Mouse (Mus musculus) embryonic facial prominence, embryonic 11.5 days (tissue): ENCODE measurements at regions not wholly inside any gene's neighbourhood (a gene's known extent, or its start where the extent isn't known, plus 50 kb on each side); places are given as distances from the start of the nearest gene placed in this dataset.

ENCODE experiments used
- ATAC-seq: fragments of 200-750 bp; cut with Nextera tagmentation; replicated peaks from 2 replicates; pipeline ENCODE4 v1.8.0; 2017; ENCODE audit warnings: low read depth; ENCODE audit not compliant: insufficient number of reproducible peaks, low FRiP score, low TSS enrichment
- DNase-seq: peaks from one replicate; pipeline ENCODE4 v3.0.0-alpha.2; 2015; ENCODE audit warnings: low spot score
- H3K27ac ChIP-seq: fragments of 300-500 bp; sonication (generic); replicated peaks from 2 replicates; pipeline ENCODE4 v1.5.1; 2014; ENCODE audit warnings: mild to moderate bottlenecking, low read depth, low read length, control low read depth
- H3K27me3 ChIP-seq: fragments of 300-500 bp; sonication (generic); 2 replicates; pipeline ENCODE4 v1.6.1; 2014; ENCODE audit warnings: mild to moderate bottlenecking, low read length, moderate library complexity, mixed read lengths; ENCODE audit not compliant: control insufficient read depth, insufficient read depth
- H3K36me3 ChIP-seq: fragments of 300-500 bp; sonication (generic); replicated peaks from 2 replicates; pipeline ENCODE4 v1.6.1; 2014; ENCODE audit warnings: low read depth, mild to moderate bottlenecking, low read length, moderate library complexity, mixed read lengths; ENCODE audit not compliant: control insufficient read depth, insufficient read depth
- H3K4me1 ChIP-seq: fragments of 300-500 bp; sonication (generic); 2 replicates; pipeline ENCODE4 v1.6.1; 2014; ENCODE audit warnings: low read length, mixed read lengths; ENCODE audit not compliant: control insufficient read depth, insufficient read depth
- H3K4me2 ChIP-seq: fragments of 300-500 bp; sonication (generic); 2 replicates; pipeline ENCODE4 v1.6.1; 2014; ENCODE audit warnings: low read depth, mild to moderate bottlenecking, control low read depth, low read length, moderate library complexity
- H3K4me3 ChIP-seq: fragments of 300-500 bp; sonication (generic); 2 replicates; pipeline ENCODE4 v1.5.1; 2014; ENCODE audit warnings: low read depth, low read length, control low read depth
- H3K9ac ChIP-seq: fragments of 300-500 bp; sonication (generic); replicated peaks from 2 replicates; pipeline ENCODE4 v1.6.1; 2014; ENCODE audit warnings: mild to moderate bottlenecking, control low read depth, low read length
- H3K9me3 ChIP-seq: fragments of 300-500 bp; sonication (generic); replicated peaks from 2 replicates; pipeline ENCODE4 v1.6.1; 2016; ENCODE audit warnings: mild to moderate bottlenecking, low read length, inconsistent platforms, mixed read lengths; ENCODE audit not compliant: control insufficient read depth
- WGBS: fragments of 180-500 bp; shearing (Covaris S2); extraction: QIAGEN DNeasy Blood & Tissue Kit; methylation state at CpG from one replicate; pipeline ENCODE4 v1.1.7; 2014; 5-methylcytosine and 5-hydroxymethylcytosine counted together

DNA sequence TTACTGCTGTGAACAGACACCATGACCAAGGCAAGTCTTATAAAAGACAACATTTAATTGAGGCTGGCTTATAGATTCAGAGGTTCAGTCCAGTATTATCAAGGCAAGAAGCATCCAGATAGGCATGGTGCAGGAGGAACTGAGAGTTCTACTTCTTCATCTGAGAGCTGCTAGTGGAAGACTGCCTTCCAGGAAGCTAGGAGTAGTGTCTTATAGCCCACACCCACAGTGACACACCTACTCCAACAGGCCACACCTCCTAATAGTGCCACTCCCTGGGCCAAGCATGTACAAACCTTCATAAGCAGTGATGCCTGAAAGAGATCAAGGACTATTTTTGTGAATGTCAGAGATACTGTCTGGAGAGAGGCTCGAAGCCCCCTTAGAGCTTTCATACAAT, 257.5 kb upstream of the P2ry1 start:
- no peak overlapping the region for H3K27ac ChIP-seq
- no peak overlapping the region for H3K4me3 ChIP-seq
- no peaks in the 10 kb centered on the region for H3K27me3 ChIP-seq
- no peak overlapping the region for H3K4me2 ChIP-seq
- DNase-seq = no peak
- H3K36me3 ChIP-seq = no peaks in the 10 kb centered on the region
- H3K4me1 ChIP-seq = no peaks in the 10 kb centered on the region
- 84% methylated on average over 1 of the region's 1 CpGs for WGBS
- no peak for ATAC-seq
- no peak overlapping the region for H3K9ac ChIP-seq
- no peaks in the 10 kb centered on the region for H3K9me3 ChIP-seq

DNA sequence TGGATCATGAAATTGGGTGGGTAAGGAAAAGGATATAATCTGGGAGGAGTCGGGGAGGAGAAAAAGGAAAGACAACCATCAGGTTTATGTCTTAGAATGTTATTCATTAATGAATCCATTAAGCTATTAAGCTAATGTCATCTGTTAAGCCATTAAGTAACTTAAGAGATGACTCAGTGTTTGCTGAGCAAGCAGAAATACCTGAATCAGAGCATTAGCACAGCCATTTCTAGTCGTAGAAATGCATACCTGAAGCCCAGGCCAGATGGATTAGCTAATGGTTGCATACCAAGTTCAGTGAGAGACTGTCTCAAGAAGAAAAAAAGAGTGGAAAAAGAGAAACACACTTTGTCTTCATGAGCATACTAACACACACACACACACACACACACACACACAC, 244.0 kb upstream of the P2ry1 start:
- Histone ChIP-seq H3K9ac (no peak overlapping the region), H3K4me3 (no peak overlapping the region), H3K36me3 (no peaks in the 10 kb centered on the region), H3K4me1 (no peaks in the 10 kb centered on the region), H3K9me3 (no peaks in the 10 kb centered on the region), H3K27ac (no peak overlapping the region), H3K27me3 (no peaks in the 10 kb centered on the region), H3K4me2 (no peak overlapping the region)
- ATAC-seq = no peak
- WGBS = 80% methylated on average over 2 of the region's 2 CpGs
- no peak for DNase-seq

DNA sequence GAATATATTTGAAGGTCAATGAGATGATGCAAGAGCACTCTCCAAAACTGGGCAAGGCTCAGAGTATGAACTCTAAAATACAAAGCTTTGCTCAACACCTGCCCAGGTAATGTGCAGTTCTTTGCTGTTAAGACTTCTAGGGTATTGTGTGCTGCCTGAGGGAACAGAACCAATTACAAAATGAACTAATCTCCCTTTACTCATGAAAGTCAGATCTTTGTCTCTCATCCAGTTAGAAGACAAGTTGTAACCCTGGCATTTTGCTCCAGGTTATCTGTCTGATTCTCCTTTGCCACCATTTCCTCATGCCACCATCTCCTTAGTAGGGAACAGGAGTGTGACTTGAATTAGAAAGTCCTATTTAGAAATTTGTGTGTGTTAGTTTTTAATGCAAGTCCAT, 243.5 kb upstream of the P2ry1 start:
- no peak overlapping the region for H3K4me3 ChIP-seq
- H3K9ac ChIP-seq = no peak overlapping the region
- ATAC-seq = no peak

DNA sequence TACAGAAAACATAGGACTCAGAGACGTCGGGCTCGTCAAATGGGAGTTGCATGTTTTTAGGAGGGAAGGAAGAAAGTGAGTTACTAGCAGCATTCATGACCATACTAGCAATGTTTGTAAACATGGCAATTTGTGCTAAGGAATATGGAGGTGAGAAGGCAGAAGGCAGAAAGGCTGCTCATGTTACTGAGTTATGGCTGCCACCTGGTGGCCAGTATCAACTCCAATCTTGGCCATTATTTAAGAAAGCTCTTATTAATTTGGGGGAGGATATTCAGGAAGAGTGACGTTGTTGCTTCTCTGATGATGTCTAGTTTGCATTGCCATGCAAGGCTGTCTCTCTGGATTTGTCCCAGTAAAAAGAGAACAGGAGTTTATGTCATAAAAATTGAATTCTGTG, 239.7 kb upstream of the P2ry1 start:
- ATAC-seq = no peak
- peak; percentile 66 for DNase-seq
- WGBS = 63% methylated on average over 4 of the region's 4 CpGs
- H3K4me2 ChIP-seq = no peak overlapping the region
- no peak overlapping the region for H3K4me3 ChIP-seq
- H3K9ac ChIP-seq = no peak overlapping the region
- no peaks in the 10 kb centered on the region for H3K4me1 ChIP-seq
- no peaks in the 10 kb centered on the region for H3K27me3 ChIP-seq
- no peaks in the 10 kb centered on the region for H3K9me3 ChIP-seq
- no peaks in the 10 kb centered on the region for H3K36me3 ChIP-seq
- H3K27ac ChIP-seq = no peak overlapping the region

More for the DNA sequence above, 243.5 kb upstream of the P2ry1 start:
- no peak overlapping the region for H3K4me2 ChIP-seq
- H3K36me3 ChIP-seq = no peaks in the 10 kb centered on the region
- H3K27ac ChIP-seq = no peak overlapping the region
- no peaks in the 10 kb centered on the region for H3K9me3 ChIP-seq
- no peak for DNase-seq
- no peaks in the 10 kb centered on the region for H3K27me3 ChIP-seq
- H3K4me1 ChIP-seq = no peaks in the 10 kb centered on the region

DNA sequence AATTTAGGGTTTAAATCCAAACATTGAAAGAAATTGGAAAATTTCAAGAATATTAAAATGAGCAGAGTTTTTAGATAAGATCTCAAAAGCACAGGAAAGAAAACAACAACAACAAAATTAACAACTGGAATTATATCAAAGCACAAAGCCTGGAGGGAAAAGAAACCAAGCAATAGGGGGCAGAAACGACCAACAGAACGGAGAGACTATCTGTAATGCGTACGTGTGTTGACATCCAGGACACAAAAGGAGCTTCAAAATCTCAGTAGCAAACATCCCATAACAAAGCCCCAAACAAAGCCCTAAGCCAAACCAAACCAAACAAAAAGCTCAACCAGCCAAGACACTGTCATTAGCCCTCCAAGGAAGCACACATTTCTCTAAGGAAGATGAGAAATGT, 237.5 kb upstream of the P2ry1 start:
- no peak overlapping the region for H3K4me3 ChIP-seq
- no peaks in the 10 kb centered on the region for H3K9me3 ChIP-seq
- H3K4me1 ChIP-seq = no peaks in the 10 kb centered on the region
- H3K36me3 ChIP-seq = no peaks in the 10 kb centered on the region
- no peak for DNase-seq
- ATAC-seq = no peak
- H3K9ac ChIP-seq = no peak overlapping the region
- H3K4me2 ChIP-seq = no peak overlapping the region
- no peaks in the 10 kb centered on the region for H3K27me3 ChIP-seq
- WGBS = 63% methylated on average over 4 of the region's 4 CpGs
- no peak overlapping the region for H3K27ac ChIP-seq

DNA sequence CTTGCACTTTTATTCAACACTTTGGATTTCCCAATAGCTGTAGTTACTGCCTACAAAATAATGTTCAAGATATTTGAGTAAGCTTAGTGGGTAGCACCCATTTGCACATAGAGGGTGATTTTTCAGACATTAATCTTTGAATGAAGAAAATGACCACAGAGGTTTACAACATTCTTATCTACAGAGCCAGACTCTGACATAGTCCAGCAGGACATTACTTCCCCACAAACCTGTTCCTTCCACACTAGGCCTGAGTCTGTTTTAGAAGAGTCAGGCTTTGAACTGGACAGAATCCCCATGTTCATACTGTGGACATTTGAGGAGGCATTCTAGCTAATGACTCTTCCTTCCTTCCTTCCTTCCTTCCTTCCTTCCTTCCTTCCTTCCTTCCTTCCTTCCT, 233.6 kb upstream of the P2ry1 start:
- no peak overlapping the region for H3K4me3 ChIP-seq
- no peaks in the 10 kb centered on the region for H3K9me3 ChIP-seq
- H3K9ac ChIP-seq = no peak overlapping the region
- no peaks in the 10 kb centered on the region for H3K36me3 ChIP-seq
- no peak overlapping the region for H3K27ac ChIP-seq
- H3K4me2 ChIP-seq = no peak overlapping the region
- DNase-seq (no peak), ATAC-seq (no peak)
- no peaks in the 10 kb centered on the region for H3K4me1 ChIP-seq
- H3K27me3 ChIP-seq = no peaks in the 10 kb centered on the region

DNA sequence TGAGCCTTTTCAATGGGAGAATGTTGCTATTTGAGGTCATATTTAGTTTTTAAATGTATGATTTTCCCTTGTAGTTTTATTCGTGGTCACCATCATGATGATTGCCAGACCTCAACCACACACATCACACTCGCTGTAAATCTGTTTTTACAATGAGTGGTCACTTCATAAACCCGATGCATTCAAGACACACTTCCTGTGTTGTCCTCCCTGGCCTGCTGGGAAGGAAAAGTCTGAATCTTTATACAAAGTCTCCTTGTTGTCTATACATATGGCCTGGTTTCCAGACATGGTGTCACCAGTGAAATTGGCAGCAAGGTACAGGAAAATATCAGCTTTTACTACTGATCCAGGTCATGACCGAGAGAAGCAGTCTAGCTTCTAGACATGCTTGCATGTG, 230.7 kb upstream of the P2ry1 start:
- DNase-seq (no peak), ATAC-seq (no peak)
- no peaks in the 10 kb centered on the region for H3K36me3 ChIP-seq
- no peaks in the 10 kb centered on the region for H3K4me1 ChIP-seq
- no peak overlapping the region for H3K4me2 ChIP-seq
- no peaks in the 10 kb centered on the region for H3K27me3 ChIP-seq
- no peak overlapping the region for H3K27ac ChIP-seq
- no peak overlapping the region for H3K4me3 ChIP-seq
- H3K9ac ChIP-seq = no peak overlapping the region
- 73% methylated on average over 4 of the region's 4 CpGs for WGBS
- no peaks in the 10 kb centered on the region for H3K9me3 ChIP-seq

DNA sequence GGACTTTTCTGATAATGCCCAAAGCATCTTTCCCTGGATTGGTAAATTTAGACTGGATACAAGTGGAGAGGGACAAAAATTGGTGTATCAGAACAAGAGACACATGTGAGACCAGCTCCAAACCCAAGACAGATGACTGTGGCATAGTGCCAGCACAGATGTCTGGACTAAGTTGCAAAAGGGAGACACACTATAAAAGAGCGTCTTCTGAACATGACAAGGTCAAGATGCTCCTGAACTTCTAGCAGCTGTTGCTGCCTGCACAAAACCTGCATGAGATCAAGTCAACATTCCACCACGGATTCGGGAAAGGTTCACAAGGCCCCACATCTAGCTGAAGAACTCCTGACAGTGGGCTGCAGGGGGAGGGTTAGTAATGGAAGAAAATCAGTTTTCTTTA, 229.2 kb upstream of the P2ry1 start:
- Histone ChIP-seq H3K4me1 (no peaks in the 10 kb centered on the region), H3K27me3 (no peaks in the 10 kb centered on the region), H3K4me2 (no peak overlapping the region), H3K36me3 (no peaks in the 10 kb centered on the region), H3K4me3 (no peak overlapping the region), H3K27ac (no peak overlapping the region), H3K9ac (no peak overlapping the region), H3K9me3 (no peaks in the 10 kb centered on the region)
- 64% methylated on average over 3 of the region's 3 CpGs for WGBS
- DNase-seq (no peak), ATAC-seq (no peak)
